Mouse (Mus musculus): ENCODE data around the gene Exoc2. TPM values are rescaled to one million over a fixed set of nuclear protein-coding genes. Genes with fewer than 3 reads are reported as not detected.

Exoc2 gene
- polyA plus RNA-seq, 1 experiment from 2014 or later = 13.5 TPM

DNA sequence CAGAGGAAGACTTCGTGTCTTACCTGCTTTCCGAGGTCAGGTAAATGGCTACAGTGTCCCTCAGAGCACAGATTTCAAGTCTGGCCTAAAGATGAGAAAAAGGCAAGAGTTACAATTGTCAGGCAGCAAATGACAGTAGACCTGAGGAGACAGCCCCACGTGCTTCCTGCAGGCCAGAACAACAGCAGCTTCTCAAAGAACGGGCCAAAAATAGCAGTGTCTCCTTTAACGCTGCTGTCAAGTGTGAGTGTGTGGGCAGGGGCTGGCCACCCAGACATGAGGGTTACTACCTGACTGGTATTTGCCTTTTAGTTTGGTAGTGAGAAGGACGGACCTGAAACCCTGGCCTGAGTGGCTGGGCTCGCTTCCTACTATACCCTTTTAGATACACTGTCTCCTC lies 153.3 kb downstream of the Exoc2 start:
- ATAC-seq (ENCODE audit: low read depth) (no peak), DNase-seq (no peak)
- Histone ChIP-seq H3K36me3 (peaks cover 37% of the 10 kb centered on the region), H3K9me3 (replicated peaks) (no peaks in the 10 kb centered on the region), H3K27ac (no peak overlapping the region), H3K27me3 (no peaks in the 10 kb centered on the region), H3K4me1 (replicated peaks) (no peaks in the 10 kb centered on the region), H3K4me2 (no peak overlapping the region), H3K9ac (no peak overlapping the region), H3K4me3 (replicated peaks) (no peak overlapping the region)
- WGBS (ENCODE audit: insufficient replicate concordance) = 63% methylated on average over 7 of the region's 7 CpGs

- DNase-seq (no peak), ATAC-seq (ENCODE audit: low read depth) (no peak)
- Histone ChIP-seq H3K27ac (no peak overlapping the region), H3K4me3 (replicated peaks) (no peak overlapping the region), H3K27me3 (no peaks in the 10 kb centered on the region), H3K4me2 (no peak overlapping the region), H3K9ac (no peak overlapping the region), H3K36me3 (peaks cover 41% of the 10 kb centered on the region), H3K9me3 (replicated peaks) (no peaks in the 10 kb centered on the region), H3K4me1 (replicated peaks) (no peaks in the 10 kb centered on the region)
- 50% methylated on average over 2 of the region's 2 CpGs for WGBS (ENCODE audit: insufficient replicate concordance)
These were observed 154.0 kb downstream of the Exoc2 start for GRCm38 (mm10) chr13:30819891-30820290.

DNA sequence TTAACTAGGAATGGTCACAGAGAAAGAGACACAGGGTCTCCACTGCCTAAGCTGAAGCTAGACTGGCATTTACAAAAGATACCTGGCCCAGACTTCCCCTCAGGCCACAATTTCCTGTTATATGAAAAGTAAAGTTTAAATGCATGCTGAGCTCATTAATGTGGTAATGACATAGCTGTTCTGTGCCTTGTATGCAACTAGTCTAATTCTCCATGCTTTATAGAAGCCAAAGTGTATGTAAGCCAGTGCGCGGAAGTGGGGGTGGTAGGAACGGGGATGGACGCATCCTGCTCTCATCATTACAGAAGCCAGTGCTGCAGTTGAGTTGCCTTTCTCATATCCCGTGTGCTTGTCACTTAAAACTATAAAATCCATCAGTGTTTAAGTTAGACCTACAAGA lies 156.5 kb downstream of the Exoc2 start:
- Histone ChIP-seq H3K9me3 (replicated peaks) (no peaks in the 10 kb centered on the region), H3K4me2 (no peak overlapping the region), H3K27ac (no peak overlapping the region), H3K4me3 (replicated peaks) (no peak overlapping the region), H3K36me3 (peaks cover 38% of the 10 kb centered on the region), H3K4me1 (replicated peaks) (no peaks in the 10 kb centered on the region), H3K27me3 (no peaks in the 10 kb centered on the region), H3K9ac (no peak overlapping the region)
- DNase-seq (no peak), ATAC-seq (ENCODE audit: low read depth) (no peak)
- 91% methylated on average over 5 of the region's 5 CpGs for WGBS (ENCODE audit: insufficient replicate concordance)

DNA sequence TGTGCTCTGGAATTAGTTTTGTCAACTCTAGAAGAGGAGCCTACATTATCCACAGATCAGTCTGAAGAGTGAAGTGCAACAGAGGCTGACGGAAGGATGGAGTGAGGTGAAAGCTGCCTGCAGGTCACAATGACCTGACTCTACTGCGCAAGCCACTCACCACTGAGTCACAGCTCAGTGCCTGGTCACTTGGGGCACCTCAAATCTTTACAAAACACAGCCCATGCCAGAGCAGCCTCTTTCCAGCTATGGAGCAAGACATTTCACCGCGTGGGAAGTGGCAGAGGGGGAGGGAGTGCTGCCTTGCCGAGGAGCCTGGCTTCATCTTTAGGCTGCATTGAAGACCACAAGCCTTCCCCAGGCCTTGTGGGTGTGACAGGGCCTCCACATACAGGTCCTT lies 159.6 kb downstream of the Exoc2 start:
- H3K27me3 ChIP-seq = no peaks in the 10 kb centered on the region
- no peak overlapping the region for H3K9ac ChIP-seq
- no peaks in the 10 kb centered on the region for H3K4me1 ChIP-seq (replicated peaks)
- no peak for DNase-seq
- no peak overlapping the region for H3K27ac ChIP-seq
- H3K36me3 ChIP-seq = peaks cover 21% of the 10 kb centered on the region; the same call in 1 of the 2 replicates
- WGBS (ENCODE audit: insufficient replicate concordance) = 71% methylated on average over 5 of the region's 5 CpGs
- no peak overlapping the region for H3K4me3 ChIP-seq (replicated peaks)
- no peak for ATAC-seq (ENCODE audit: low read depth)
- no peak overlapping the region for H3K4me2 ChIP-seq
- no peaks in the 10 kb centered on the region for H3K9me3 ChIP-seq (replicated peaks)

- peaks cover 16% of the 10 kb centered on the region; the same call in 1 of the 2 replicates for H3K36me3 ChIP-seq
- WGBS (ENCODE audit: insufficient replicate concordance) = 31% methylated on average over 5 of the region's 5 CpGs
- no peak overlapping the region for H3K9ac ChIP-seq
- H3K4me3 ChIP-seq (replicated peaks) = no peak overlapping the region
- no peak overlapping the region for H3K4me2 ChIP-seq
- H3K27ac ChIP-seq = no peak overlapping the region
- no peaks in the 10 kb centered on the region for H3K9me3 ChIP-seq (replicated peaks)
- ATAC-seq (ENCODE audit: low read depth) (no peak), DNase-seq (no peak)
- H3K27me3 ChIP-seq = no peaks in the 10 kb centered on the region
- H3K4me1 ChIP-seq (replicated peaks) = no peaks in the 10 kb centered on the region
These were observed 160.4 kb downstream of the Exoc2 start for GRCm38 (mm10) chr13:30813464-30813863.

DNA sequence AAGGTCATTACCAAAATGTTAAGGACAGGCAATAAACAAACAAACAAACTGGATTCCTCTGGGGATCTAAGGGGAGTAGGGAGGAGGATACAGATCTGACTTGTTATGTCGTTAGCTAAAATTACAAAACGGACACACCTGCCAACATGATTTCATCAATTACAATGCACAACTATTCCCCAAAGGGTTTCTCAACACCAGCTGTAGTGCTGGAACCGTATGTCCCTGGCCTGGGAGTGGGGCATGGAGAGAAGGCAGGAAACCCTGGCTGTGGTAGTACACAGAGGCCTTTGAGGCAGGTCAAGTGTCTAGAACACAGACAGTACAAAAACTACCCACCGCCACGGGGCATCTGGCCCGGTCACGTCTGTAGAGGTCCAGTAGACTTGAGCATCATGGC lies 164.7 kb downstream of the Exoc2 start:
- no peak overlapping the region for H3K9ac ChIP-seq
- no peak overlapping the region for H3K4me2 ChIP-seq
- H3K36me3 ChIP-seq = no peaks in the 10 kb centered on the region
- H3K4me3 ChIP-seq (replicated peaks) = no peak overlapping the region
- DNase-seq (no peak), ATAC-seq (ENCODE audit: low read depth) (no peak)
- no peaks in the 10 kb centered on the region for H3K27me3 ChIP-seq
- no peaks in the 10 kb centered on the region for H3K9me3 ChIP-seq (replicated peaks)
- H3K4me1 ChIP-seq (replicated peaks) = no peaks in the 10 kb centered on the region
- H3K27ac ChIP-seq = no peak overlapping the region
- 84% methylated on average over 7 of the region's 7 CpGs for WGBS (ENCODE audit: insufficient replicate concordance)

- Histone ChIP-seq H3K36me3 (no peaks in the 10 kb centered on the region), H3K4me3 (replicated peaks) (no peak overlapping the region), H3K27me3 (no peaks in the 10 kb centered on the region), H3K9me3 (replicated peaks) (no peaks in the 10 kb centered on the region), H3K4me1 (replicated peaks) (no peaks in the 10 kb centered on the region), H3K27ac (no peak overlapping the region), H3K4me2 (no peak overlapping the region), H3K9ac (no peak overlapping the region)
- ATAC-seq (ENCODE audit: low read depth) = no peak
- no peak for DNase-seq
- 80% methylated on average over 5 of the region's 5 CpGs for WGBS (ENCODE audit: insufficient replicate concordance)
These were observed 171.4 kb downstream of the Exoc2 start for GRCm38 (mm10) chr13:30802336-30802955.

DNA sequence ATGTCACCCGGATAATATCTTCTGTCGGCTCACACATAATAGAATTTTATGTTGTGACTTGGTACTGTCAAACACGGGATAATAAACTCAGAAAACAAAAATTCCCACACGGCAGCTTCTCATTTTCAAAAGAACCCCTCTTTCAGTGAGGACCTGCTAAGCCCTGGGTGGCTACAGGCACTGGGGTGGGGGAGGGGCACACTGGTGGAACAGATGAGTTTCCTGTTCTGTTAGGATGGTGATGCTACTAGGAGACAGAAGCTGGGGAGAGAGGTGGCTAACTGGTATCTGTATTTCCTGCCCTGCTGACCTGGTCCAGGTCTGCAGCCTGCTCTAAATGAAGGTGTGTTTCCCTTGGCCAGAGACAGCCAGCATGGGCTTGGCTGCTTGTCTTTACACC lies 172.0 kb downstream of the Exoc2 start:
- no peaks in the 10 kb centered on the region for H3K4me1 ChIP-seq (replicated peaks)
- H3K27me3 ChIP-seq = no peaks in the 10 kb centered on the region
- H3K9me3 ChIP-seq (replicated peaks) = no peaks in the 10 kb centered on the region
- H3K4me2 ChIP-seq = no peak overlapping the region
- H3K4me3 ChIP-seq (replicated peaks) = no peak overlapping the region
- ATAC-seq (ENCODE audit: low read depth) (no peak), DNase-seq (no peak)
- no peaks in the 10 kb centered on the region for H3K36me3 ChIP-seq
- WGBS (ENCODE audit: insufficient replicate concordance) = 61% methylated on average over 4 of the region's 4 CpGs
- H3K27ac ChIP-seq = no peak overlapping the region
- no peak overlapping the region for H3K9ac ChIP-seq

DNA sequence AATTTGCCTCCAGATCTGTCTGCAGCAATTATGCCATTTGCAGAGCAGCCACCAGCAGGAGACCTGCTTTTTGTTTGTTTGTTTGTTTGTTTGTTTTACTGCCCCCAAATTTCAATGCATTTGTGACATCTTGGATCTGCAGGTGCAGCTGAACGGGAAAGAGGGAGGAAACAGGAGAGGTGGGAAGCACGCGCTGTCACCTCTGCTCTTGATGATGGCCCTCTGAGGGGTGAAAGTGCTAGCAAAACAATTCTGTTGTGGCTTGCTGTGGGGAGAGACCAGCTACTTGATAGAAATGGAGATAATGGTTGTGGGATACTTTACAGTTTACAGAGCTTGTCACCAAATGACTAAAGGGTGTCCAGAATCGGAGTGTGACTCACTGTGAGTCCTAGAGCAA lies 177.9 kb downstream of the Exoc2 start:
- no peak for ATAC-seq (ENCODE audit: low read depth)
- Histone ChIP-seq H3K27ac (no peak overlapping the region), H3K4me2 (no peak overlapping the region), H3K27me3 (no peaks in the 10 kb centered on the region), H3K4me1 (replicated peaks) (no peaks in the 10 kb centered on the region), H3K9ac (no peak overlapping the region), H3K9me3 (replicated peaks) (no peaks in the 10 kb centered on the region), H3K4me3 (replicated peaks) (no peak overlapping the region), H3K36me3 (no peaks in the 10 kb centered on the region)
- 78% methylated on average over 4 of the region's 4 CpGs for WGBS (ENCODE audit: insufficient replicate concordance)
- no peak for DNase-seq

DNA sequence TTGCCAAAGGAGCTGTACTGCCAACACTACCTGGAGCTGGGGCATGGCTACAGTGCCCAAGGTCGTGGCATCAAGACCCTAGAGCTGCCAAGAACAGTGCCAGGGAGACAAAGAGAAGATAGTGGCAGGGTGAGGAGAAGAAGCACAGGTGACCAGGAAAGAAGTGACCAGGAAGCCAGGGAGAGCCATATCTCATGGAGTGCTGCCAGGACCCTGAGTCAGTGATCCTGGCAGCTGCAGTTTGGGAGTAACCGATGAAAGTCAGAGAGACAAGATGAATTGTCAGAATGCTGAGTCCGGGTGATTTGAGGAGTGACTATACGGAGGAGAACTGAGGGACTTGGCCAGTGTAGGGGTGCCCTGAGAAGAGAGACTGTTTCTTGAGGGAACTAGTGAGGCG lies 180.3 kb downstream of the Exoc2 start:
- no peak overlapping the region for H3K4me3 ChIP-seq (replicated peaks)
- 66% methylated on average over 5 of the region's 5 CpGs for WGBS (ENCODE audit: insufficient replicate concordance)
- ATAC-seq (ENCODE audit: low read depth) (no peak), DNase-seq (no peak)
- no peaks in the 10 kb centered on the region for H3K4me1 ChIP-seq (replicated peaks)
- no peaks in the 10 kb centered on the region for H3K36me3 ChIP-seq
- no peaks in the 10 kb centered on the region for H3K27me3 ChIP-seq
- H3K27ac ChIP-seq = no peak overlapping the region
- no peak overlapping the region for H3K4me2 ChIP-seq
- H3K9me3 ChIP-seq (replicated peaks) = no peaks in the 10 kb centered on the region
- H3K9ac ChIP-seq = no peak overlapping the region

DNA sequence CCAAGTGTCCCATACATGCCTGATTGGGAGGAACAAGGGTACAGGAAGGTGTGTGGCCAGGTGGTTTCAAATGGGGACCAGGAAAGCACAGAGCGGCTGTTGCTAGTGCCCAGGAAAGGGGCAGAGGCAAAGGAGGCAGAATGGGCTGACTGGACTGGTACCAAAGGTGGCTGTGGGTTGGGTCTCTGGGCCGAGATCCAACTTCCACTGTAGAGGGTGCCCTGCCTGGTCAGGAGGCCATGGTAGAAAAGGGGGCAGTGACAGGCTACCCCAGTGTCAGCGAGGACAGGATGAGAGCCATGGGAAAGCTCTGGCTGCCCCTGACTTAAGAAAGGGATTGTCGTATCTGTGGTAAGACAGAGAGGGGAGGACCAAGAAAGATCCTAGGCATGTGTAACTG lies 180.7 kb downstream of the Exoc2 start:
- no peaks in the 10 kb centered on the region for H3K4me1 ChIP-seq (replicated peaks)
- WGBS (ENCODE audit: insufficient replicate concordance) = 66% methylated on average over 4 of the region's 4 CpGs
- no peaks in the 10 kb centered on the region for H3K27me3 ChIP-seq
- ATAC-seq (ENCODE audit: low read depth) (no peak), DNase-seq (no peak)
- no peak overlapping the region for H3K27ac ChIP-seq
- H3K9ac ChIP-seq = no peak overlapping the region
- no peak overlapping the region for H3K4me3 ChIP-seq (replicated peaks)
- H3K4me2 ChIP-seq = no peak overlapping the region
- no peaks in the 10 kb centered on the region for H3K9me3 ChIP-seq (replicated peaks)
- no peaks in the 10 kb centered on the region for H3K36me3 ChIP-seq

GRCm38 (mm10) chr13:30792741-30793140 lies 181.2 kb downstream of the Exoc2 start:
- H3K4me1 ChIP-seq (replicated peaks) = no peaks in the 10 kb centered on the region
- WGBS (ENCODE audit: insufficient replicate concordance) = 46% methylated on average over 3 of the region's 3 CpGs
- ATAC-seq (ENCODE audit: low read depth) = no peak

More at GRCm38 (mm10) chr13:30792741-30793140, 181.2 kb downstream of the Exoc2 start:
- no peak overlapping the region for H3K4me2 ChIP-seq
- no peak overlapping the region for H3K9ac ChIP-seq
- H3K9me3 ChIP-seq (replicated peaks) = no peaks in the 10 kb centered on the region
- no peak for DNase-seq
- no peaks in the 10 kb centered on the region for H3K27me3 ChIP-seq
- H3K36me3 ChIP-seq = no peaks in the 10 kb centered on the region
- no peak overlapping the region for H3K27ac ChIP-seq
- no peak overlapping the region for H3K4me3 ChIP-seq (replicated peaks)

Data from liver, embryonic 13.5 days (tissue).